Mouse (Mus musculus): ENCODE results near the gene Fam149b.

Gene Fam149b

DNA sequence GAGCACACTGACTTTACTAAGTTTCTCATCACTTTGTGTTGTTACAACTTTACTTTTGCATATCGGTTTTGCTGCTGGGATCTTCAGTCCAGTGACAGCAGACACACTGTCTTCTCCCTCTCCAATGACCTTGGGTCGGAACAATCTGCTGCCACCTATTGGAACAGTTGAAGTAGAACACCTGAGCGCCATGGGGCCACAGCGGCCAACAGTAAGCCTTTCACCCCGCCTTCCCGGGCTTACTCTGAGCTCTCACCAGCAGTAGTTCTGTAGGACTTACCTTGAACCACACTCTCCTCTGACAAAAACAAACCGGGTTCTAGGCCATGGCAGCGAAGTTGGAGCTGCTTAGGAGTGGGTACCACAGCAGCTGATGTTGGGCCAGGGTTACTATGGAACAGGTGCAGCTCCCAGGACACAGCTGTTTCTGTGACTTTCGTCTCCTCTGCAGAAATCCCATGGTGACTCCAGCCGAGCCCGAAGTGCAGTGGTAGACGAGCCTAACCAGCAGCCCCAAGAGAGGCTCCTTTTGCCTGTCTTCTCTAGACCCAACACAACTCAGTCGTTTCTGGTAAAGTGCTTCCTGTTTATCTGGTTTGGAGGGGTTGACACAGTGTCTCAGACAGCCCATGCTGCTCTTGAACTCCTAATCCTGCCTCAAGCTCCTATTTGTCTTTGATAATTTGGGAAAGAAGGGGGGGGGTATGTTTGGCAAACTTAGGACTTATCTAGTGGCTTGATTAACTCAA, 30.5 kb downstream of the Fam149b start:
- no peak for TF ChIP-seq GATA4 (IDR thresholded peaks at IDR 0.05; ENCODE audit: insufficient replicate concordance, low read length)

DNA sequence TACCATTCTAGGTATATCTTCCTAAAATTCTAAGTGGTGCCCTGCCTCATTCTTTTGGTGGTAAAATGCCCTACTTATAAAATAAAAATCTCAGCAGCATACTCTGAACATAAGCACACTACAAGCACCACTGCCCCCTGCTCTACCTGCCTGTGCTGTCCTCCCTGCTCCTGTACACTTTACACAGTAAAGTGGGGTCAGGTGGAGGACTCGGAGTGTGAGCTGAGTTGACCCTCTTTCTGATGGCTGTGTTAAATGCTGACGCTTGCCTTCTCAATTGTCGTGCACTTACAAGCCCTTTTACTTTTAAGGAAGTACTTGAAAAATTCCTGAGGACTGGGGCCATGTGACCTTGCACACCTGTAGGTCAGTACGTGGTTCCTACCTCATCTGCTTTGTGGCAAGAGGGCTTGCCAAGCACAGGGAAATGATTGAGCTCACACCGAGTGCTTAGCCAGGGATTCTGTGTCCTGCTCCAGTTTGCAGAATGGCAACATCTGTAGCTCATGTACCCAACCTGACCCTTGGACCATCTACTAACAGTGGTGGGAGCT, 31.2 kb downstream of the Fam149b start:
- TF ChIP-seq GATA4 (IDR thresholded peaks at IDR 0.05; ENCODE audit: insufficient replicate concordance, low read length): no peak

DNA sequence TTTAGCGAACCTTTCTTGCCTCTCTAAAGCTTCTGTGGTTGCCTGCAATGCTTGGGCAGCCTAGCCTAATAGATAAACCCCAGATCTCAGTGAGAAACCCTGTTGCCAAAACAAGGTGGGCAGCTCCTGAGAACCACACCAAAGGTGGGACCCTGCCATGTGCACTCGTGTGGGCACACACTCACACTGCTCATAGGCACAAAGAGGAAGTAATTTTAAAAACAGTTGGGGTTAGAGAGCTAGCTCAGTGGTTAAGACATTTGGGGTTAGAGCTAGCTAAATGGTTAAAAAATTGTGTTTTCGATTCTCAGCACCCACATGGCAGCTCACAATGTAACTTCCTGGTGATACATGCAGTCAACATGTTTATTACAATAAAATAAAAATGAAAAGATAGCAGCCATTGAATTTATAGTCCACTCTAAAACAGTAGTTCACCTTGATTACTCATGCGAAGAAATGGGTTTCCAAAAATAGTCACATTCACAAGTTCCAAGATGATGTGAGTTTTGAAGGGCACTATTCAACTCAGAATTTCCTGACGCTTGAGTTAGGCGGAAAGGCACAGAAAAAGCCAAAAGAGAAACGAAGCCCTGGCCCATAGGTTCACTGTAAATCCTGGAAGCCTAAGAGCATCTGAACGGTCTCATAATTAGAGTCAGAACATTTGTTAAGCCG, 31.9 kb downstream of the Fam149b start:
- TF ChIP-seq GATA4 (IDR thresholded peaks at IDR 0.05; ENCODE audit: insufficient replicate concordance, low read length): no peak

DNA sequence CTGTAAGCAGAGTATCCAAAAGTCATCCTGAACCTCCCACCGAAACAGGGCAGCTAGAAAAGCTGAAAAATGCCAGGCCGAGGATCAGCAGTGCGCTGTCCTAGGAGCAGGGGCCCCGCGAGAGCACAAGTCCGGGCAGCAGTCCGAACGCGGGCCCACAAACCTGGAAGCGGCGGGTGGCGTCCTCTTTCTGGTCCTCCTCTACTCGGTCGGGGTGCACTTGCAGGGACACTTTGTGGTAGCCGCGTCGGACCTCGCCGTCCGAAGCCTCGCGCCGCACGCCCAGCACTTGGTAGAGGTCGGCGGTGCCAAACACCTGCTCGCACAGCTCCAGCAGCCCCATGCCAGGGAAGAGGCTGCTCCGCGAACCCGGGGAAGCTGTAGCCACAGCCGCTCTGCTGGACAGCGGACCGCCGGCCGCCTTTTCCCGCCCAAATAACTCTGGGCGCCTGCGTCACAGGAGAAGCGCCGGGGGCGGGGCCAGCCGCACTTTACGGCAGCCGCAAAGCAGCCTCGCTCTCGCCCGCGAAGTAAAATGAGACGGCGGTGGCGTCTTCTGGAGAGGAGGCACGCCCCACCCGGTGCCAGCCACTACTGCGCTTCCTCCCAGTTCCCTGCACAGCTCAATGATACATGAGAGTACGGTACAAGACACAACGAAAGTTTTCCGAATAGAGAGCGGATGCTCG, 40.6 kb downstream of the Fam149b start, which contains the start of gene Dnajc9:
Dnajc9 (minus strand) TSS at position 470 of the 689 bp plus-strand sequence.
- TF ChIP-seq GATA4 (IDR thresholded peaks at IDR 0.05; ENCODE audit: insufficient replicate concordance, low read length): no peak

GRCm38 (mm10) chr14:20389446-20390079, 41.6 kb downstream of the Fam149b start:
- no peak for TF ChIP-seq GATA4 (IDR thresholded peaks at IDR 0.05; ENCODE audit: insufficient replicate concordance, low read length)

DNA sequence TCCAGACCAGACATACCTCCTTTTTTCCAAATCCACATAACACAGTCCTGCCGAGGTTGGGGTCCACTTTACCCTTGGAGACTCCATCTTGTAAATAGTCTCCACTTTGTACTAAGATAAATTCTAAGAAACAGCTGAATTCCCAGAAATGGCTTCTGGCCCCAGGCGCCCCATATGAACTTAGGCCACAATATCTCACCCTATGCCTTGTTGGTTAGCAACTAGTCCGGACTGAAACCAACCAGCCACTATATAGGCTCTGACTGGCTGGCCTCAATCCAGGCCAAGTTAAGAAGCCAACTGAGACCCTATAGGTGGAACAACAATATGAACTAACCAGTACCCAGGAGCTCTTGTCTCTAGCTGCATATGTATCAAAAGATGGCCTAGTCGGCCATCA, 44.4 kb downstream of the Fam149b start:
- no peak for TF ChIP-seq GATA4 (IDR thresholded peaks at IDR 0.05; ENCODE audit: insufficient replicate concordance, low read length)

DNA sequence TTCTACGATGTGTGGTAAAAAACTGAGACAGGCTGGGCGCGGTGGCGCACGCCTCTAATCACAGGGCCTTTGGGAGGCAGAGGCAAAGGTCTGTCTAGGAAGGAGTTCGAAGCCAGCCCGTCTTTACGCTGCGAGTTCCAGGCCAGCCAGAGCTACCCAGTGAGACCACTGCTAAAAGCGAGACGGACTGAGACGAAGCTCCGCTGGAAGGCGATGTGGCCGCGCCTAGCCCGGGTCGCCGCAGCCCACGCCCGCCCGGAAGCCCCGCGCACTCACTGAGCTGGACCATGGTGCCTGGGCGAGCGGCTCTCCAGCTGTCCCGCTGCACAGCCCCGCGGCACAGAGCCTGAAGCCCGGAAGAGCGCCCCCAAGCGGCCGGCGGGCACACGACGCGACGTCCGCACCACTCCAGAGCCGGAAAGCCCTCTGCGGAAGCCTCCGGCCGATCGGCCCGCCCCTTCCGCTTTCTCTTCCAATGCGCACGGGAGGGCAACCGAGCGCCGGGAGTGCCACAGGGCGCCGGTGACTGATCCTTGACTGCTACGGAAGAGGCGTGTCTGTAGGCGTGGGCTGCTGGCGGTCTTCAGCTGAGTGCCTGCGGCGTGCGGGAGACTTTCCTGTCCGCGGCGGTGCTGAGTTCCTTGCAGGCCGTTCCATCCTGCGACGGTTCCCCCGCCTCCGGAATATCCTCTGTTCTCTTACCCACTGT, 45.4 kb downstream of the Fam149b start, which contains the start of gene Mrps16:
Mrps16 (minus strand) TSS at position 430 of the 709 bp plus-strand sequence.
- no peak for TF ChIP-seq GATA4 (IDR thresholded peaks at IDR 0.05; ENCODE audit: insufficient replicate concordance, low read length)

GRCm38 (mm10) chr14:20397220-20397619, 49.3 kb downstream of the Fam149b start:
- no peak for TF ChIP-seq GATA4 (IDR thresholded peaks at IDR 0.05; ENCODE audit: insufficient replicate concordance, low read length)

DNA sequence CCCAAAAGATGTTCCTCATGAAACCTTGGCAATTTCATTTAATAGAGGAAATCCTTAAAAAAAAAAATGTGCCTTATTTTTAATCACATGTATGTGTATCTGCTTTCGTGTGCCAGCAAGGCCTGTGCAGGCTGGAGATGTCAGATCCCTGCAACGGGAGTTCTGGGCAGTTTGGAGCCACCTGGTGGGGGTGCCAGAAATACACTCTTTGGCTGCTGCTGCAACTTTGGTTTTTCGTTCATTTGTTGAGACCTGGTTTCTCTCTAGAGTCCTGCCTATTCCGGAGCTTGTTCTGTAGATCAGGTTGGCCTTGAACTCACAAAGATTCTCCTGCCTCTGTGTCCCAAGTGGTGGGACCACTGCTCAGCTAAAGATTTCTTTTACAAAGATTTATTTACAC, 50.9 kb downstream of the Fam149b start:
- no peak for TF ChIP-seq GATA4 (IDR thresholded peaks at IDR 0.05; ENCODE audit: insufficient replicate concordance, low read length)

- no peak for TF ChIP-seq GATA4 (IDR thresholded peaks at IDR 0.05; ENCODE audit: insufficient replicate concordance, low read length)
These were observed 52.1 kb downstream of the Fam149b start for GRCm38 (mm10) chr14:20400071-20400470.

- no peak for TF ChIP-seq GATA4 (IDR thresholded peaks at IDR 0.05; ENCODE audit: insufficient replicate concordance, low read length)
These were observed 74.3 kb downstream of the Fam149b start for GRCm38 (mm10) chr14:20422257-20422656.

GRCm38 (mm10) chr14:20423046-20423445, 75.1 kb downstream of the Fam149b start:
- TF ChIP-seq GATA4 (IDR thresholded peaks at IDR 0.05; ENCODE audit: insufficient replicate concordance, low read length): no peak

DNA sequence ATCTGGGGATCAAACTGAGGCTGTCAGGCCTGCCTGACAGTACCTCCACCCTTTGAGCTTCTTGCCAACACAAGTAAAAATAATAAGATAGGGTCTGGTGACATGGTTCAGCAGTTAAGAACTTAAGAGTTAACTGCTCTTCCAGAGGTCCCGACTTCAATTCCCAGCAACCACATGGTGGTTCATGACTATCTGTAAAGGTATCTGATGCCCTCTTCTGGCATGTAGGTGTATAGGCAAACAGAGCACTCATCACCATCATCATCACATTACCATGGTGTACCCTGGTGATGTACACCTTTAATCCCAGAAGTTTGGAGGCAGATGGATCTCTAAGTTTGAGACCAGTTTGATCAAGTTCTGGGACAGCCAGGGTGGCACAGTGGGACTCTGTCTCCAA, 80.6 kb downstream of the Fam149b start:
- TF ChIP-seq GATA4 (IDR thresholded peaks at IDR 0.05; ENCODE audit: insufficient replicate concordance, low read length): no peak

DNA sequence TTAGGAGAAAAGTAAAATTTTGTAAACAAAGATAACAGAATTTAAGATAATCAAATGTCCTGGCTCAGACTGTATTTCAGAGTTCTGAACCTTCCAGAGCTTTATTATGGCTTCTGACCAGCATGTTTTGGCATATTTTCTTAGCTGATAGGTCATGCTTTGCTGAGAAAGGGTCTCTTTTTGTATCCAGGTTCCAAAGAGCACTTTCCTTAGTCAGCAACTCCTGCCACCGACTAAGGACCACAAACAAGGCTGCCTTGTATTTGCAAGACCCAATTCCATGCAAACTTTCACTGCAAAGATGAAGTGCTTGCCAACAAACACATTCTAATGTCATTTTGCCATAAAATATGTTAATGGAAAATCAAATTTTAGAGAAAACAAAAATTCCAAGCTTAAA, 81.9 kb downstream of the Fam149b start:
- no peak for TF ChIP-seq GATA4 (IDR thresholded peaks at IDR 0.05; ENCODE audit: insufficient replicate concordance, low read length)
